Mouse (Mus musculus) embryonic facial prominence, embryonic 13.5 days (tissue): Measurements from ENCODE around the gene Klrb1f. TPM values are rescaled to one million over a fixed set of nuclear protein-coding genes. Genes with fewer than 3 reads are reported as not detected.
"Not testable (repeated sequence)": the region's sequence is repeated elsewhere in the genome, so short reads cannot be mapped to it uniquely, and the experiment has no call there.

ENCODE experiments used
- ATAC-seq: fragments of 200-750 bp; cut with Nextera tagmentation; 2 replicates; pipeline ENCODE4 v1.8.0; 2017; ENCODE audit warnings: low read depth; ENCODE audit not compliant: insufficient number of reproducible peaks, insufficient read depth, low FRiP score, low TSS enrichment
- H3K27ac ChIP-seq: fragments of 300-500 bp; sonication (generic); 2 replicates; pipeline ENCODE4 v1.5.1; 2015; ENCODE audit warnings: moderate library complexity, mild to moderate bottlenecking, inconsistent platforms
- H3K27me3 ChIP-seq: fragments of 300-500 bp; sonication (generic); 2 replicates; pipeline ENCODE4 v1.6.1; 2015; ENCODE audit warnings: mild to moderate bottlenecking, inconsistent platforms
- H3K36me3 ChIP-seq: fragments of 300-500 bp; sonication (generic); 2 replicates; pipeline ENCODE4 v1.6.1; 2015; ENCODE audit warnings: mild to moderate bottlenecking, inconsistent platforms
- H3K4me1 ChIP-seq: fragments of 300-500 bp; sonication (generic); 2 replicates; pipeline ENCODE4 v1.6.1; 2015; ENCODE audit warnings: inconsistent platforms
- H3K4me2 ChIP-seq: fragments of 300-500 bp; sonication (generic); 2 replicates; pipeline ENCODE4 v1.6.1; 2015; ENCODE audit warnings: moderate library complexity, mild to moderate bottlenecking, inconsistent platforms
- H3K4me3 ChIP-seq: fragments of 300-500 bp; sonication (generic); 2 replicates; pipeline ENCODE4 v1.5.1; 2015; ENCODE audit warnings: mild to moderate bottlenecking, inconsistent platforms
- H3K9ac ChIP-seq: fragments of 300-500 bp; sonication (generic); 2 replicates; pipeline ENCODE4 v1.6.1; 2015; ENCODE audit warnings: mild to moderate bottlenecking, inconsistent platforms
- H3K9me3 ChIP-seq: fragments of 300-500 bp; sonication (generic); 2 replicates; pipeline ENCODE4 v1.6.1; 2016; ENCODE audit warnings: inconsistent platforms
- WGBS: fragments of 180-500 bp; shearing (Covaris S2); methylation state at CpG from one replicate; pipeline ENCODE4 v1.1.7; 2015; ENCODE audit warnings: mixed read lengths; 5-methylcytosine and 5-hydroxymethylcytosine counted together
- polyA plus RNA-seq: library from polyadenylated mRNA; unstranded; fragments of >200 nt; fragmentation: Nextera tagmentation; extraction: Ambion mirVana; gene quantifications from 2 replicates; pipeline ENCODE4 v1.2.1, GENCODE M21; 2015

Klrb1f gene
- polyA plus RNA-seq, 1 experiment from 2014 or later: 0.72 TPM

GRCm38 (mm10) chr6:129088596-129088995, 42.9 kb downstream of the Klrb1f start:
- not testable (repeated sequence) for H3K4me3 ChIP-seq, H3K27me3 ChIP-seq, H3K9me3 ChIP-seq, H3K4me1 ChIP-seq, H3K36me3 ChIP-seq, H3K9ac ChIP-seq, H3K4me2 ChIP-seq, H3K27ac ChIP-seq, ATAC-seq
- WGBS: 95% methylated on average over 8 of the region's 8 CpGs

- H3K9me3 ChIP-seq: 0 out of 2 replicates have a peak, but pooled peaks cover 2% of the 10 kb centered on the region
- H3K9ac ChIP-seq: no peak overlapping the region
- H3K27ac ChIP-seq: no peak overlapping the region
- H3K4me2 ChIP-seq: no peak overlapping the region
- no peak overlapping the region for H3K4me3 ChIP-seq
- ATAC-seq: no peak
- no peaks in the 10 kb centered on the region for H3K36me3 ChIP-seq
- no peaks in the 10 kb centered on the region for H3K27me3 ChIP-seq
- no peaks in the 10 kb centered on the region for H3K4me1 ChIP-seq
Measured at GRCm38 (mm10) chr6:129095166-129095565, 49.5 kb downstream of the Klrb1f start.

GRCm38 (mm10) chr6:129097929-129098328, 52.2 kb downstream of the Klrb1f start:
- Histone ChIP-seq H3K9ac (no peak overlapping the region), H3K36me3 (no peaks in the 10 kb centered on the region), H3K4me1 (no peaks in the 10 kb centered on the region), H3K4me3 (no peak overlapping the region), H3K4me2 (no peak overlapping the region), H3K27ac (no peak overlapping the region), H3K9me3 (no peaks in the 10 kb centered on the region), H3K27me3 (no peaks in the 10 kb centered on the region)
- 54% methylated on average over 1 of the region's 1 CpGs for WGBS
- no peak for ATAC-seq

- not testable (repeated sequence) for H3K36me3 ChIP-seq, H3K4me1 ChIP-seq, H3K4me3 ChIP-seq, H3K9me3 ChIP-seq, H3K4me2 ChIP-seq, H3K27me3 ChIP-seq, ATAC-seq, H3K9ac ChIP-seq, H3K27ac ChIP-seq
- WGBS: 59% methylated on average over 1 of the region's 1 CpGs
Measured at GRCm38 (mm10) chr6:129100794-129101193, 55.1 kb downstream of the Klrb1f start, which contains the start of gene Clec2e. Clec2e (minus strand) TSS chr6:129100913.

- Histone ChIP-seq H3K4me1 (no peaks in the 10 kb centered on the region), H3K36me3 (no peaks in the 10 kb centered on the region), H3K4me2 (no peak overlapping the region), H3K4me3 (no peak overlapping the region), H3K9ac (no peak overlapping the region), H3K27me3 (no peaks in the 10 kb centered on the region), H3K27ac (no peak overlapping the region), H3K9me3 (no peaks in the 10 kb centered on the region)
- 87% methylated on average over 1 of the region's 1 CpGs for WGBS
- no peak for ATAC-seq
Measured at GRCm38 (mm10) chr6:129101604-129102003, 55.9 kb downstream of the Klrb1f start.

DNA sequence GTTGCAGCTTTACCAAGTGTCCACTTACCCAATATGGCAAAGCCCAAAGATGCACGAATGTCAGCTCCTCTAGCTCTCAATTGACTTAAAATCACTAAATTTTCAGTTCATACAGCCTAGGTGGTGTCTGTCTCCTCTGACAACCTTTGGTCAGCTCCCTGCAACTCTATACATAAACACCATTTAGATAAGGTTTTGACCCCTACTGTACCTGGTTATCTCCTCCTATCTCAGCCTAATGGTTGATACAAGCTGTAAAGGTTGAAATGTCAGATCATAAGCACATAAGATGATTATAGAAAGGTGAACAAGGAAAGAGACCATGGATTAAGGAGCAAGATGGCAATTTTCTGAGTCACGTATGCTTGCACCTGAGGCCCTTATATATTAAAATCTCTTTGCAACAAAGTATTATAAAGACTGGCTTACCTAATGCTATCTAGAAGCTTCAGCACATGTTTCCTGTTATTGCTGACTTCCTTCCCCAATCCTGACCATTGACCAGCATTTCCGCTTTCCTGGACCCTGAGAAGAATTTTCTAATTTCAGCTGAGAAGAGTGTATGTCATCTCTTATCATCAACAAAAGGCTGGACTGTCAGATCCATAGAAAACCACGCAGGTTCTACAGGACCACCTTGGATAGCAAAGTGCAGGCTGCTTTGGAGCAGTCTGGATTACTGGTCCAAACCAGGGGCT, 57.3 kb downstream of the Klrb1f start:
- Histone ChIP-seq H3K9ac (no peak overlapping the region), H3K4me3 (no peak overlapping the region), H3K36me3 (no peaks in the 10 kb centered on the region), H3K27ac (no peak overlapping the region), H3K4me1 (no peaks in the 10 kb centered on the region), H3K4me2 (no peak overlapping the region), H3K27me3 (no peaks in the 10 kb centered on the region), H3K9me3 (no peaks in the 10 kb centered on the region)
- no peak for ATAC-seq
- WGBS: 82% methylated on average over 4 of the region's 4 CpGs

Other genes starting within 250 kb of the Klrb1f start
- not detected in 2 replicates for gene Gm44511, start 219.6 kb upstream of the Klrb1f start, polyA plus RNA-seq
- gene Klrb1b, start 219.6 kb upstream of the Klrb1f start, polyA plus RNA-seq: 0.19 TPM in 1 of 2 replicates, not detected in the other
- 0.19 and 0.20 TPM in 2 replicates for gene Clec2i, start 158.3 kb upstream of the Klrb1f start, polyA plus RNA-seq
- 0.77 and 0.90 TPM in 2 replicates for gene BC035044, start 154.8 kb upstream of the Klrb1f start, polyA plus RNA-seq
- 0.38 and 1.3 TPM in 2 replicates for gene Clec2g, start 111.5 kb upstream of the Klrb1f start, polyA plus RNA-seq
- 0.12 TPM in 1 of 2 replicates, not detected in the other for gene Clec2e, start 55.0 kb downstream of the Klrb1f start, polyA plus RNA-seq
- gene Clec2d, start 134.7 kb downstream of the Klrb1f start, polyA plus RNA-seq: 0.28 and 0.58 TPM in 2 replicates
- gene Cd69, start 229.5 kb downstream of the Klrb1f start, polyA plus RNA-seq: not detected in 2 replicates